Comparison of ENCODE assay signal across 13 mouse cellular contexts in genomic region chr5:67487965-67488409, GRCm38 (mm10). TPM values are rescaled to one million over a fixed set of nuclear protein-coding genes. Genes with fewer than 3 reads are reported as not detected.
DNase-seq lines count a peak whose midpoint lies in the region; ATAC-seq and TF ChIP-seq lines count a peak whose summit lies in the region.
"Had no signal": no experiment of that assay in that cellular context is flagged by ENCODE, and none has a peak within 500 bp of the region (broad histone marks: within the 10 kb centered on the region; RNA-seq: fewer than 3 reads in every experiment).

No protein-coding gene starts in this region.

- WGBS in kidney, postnatal 0 days, result 21% methylated on average over 11 of the region's 11 CpGs
- 32% methylated on average over 11 of the region's 11 CpGs for WGBS in forebrain, embryonic 13.5 days
- 54% methylated on average over 11 of the region's 11 CpGs for WGBS in hindbrain, embryonic 12.5 days
- WGBS in midbrain, embryonic 16.5 days, result 53% methylated on average over 11 of the region's 11 CpGs

- H3K9me3 ChIP-seq in kidney, postnatal 0 days (replicated peaks; ENCODE audit: low read length), result no peaks in the 10 kb centered on the region
- no peaks in the 10 kb centered on the region for H3K9me3 ChIP-seq in forebrain, embryonic 13.5 days (replicated peaks)
- H3K9me3 ChIP-seq in hindbrain, embryonic 12.5 days (replicated peaks), result no peaks in the 10 kb centered on the region
- no peaks in the 10 kb centered on the region for H3K9me3 ChIP-seq in midbrain, embryonic 16.5 days (replicated peaks; ENCODE audit: control insufficient read depth, low read length, poor library complexity, severe bottlenecking)
- H3K9me3 ChIP-seq: embryonic facial prominence, embryonic 12.5 days; limb, embryonic 15.5 days had no signal

- TF ChIP-seq CTCF in kidney, postnatal 0 days (IDR thresholded peaks at IDR 0.05; ENCODE audit: low read depth), result no peak
- no peak for TF ChIP-seq CTCF in gastrocnemius, adult 2 months (IDR thresholded peaks at IDR 0.05)

- 0 out of 2 replicates have a peak, but pooled peaks have one; percentile 13 for ATAC-seq in kidney, postnatal 0 days (replicated peaks; ENCODE audit: low FRiP score, low read depth)
- ATAC-seq in forebrain, embryonic 13.5 days, result peak; percentile 64; the same call in 1 of the 2 replicates
- ATAC-seq in hindbrain, embryonic 12.5 days (ENCODE audit: low FRiP score), result peak; percentile 58; the same call in 1 of the 2 replicates
- peak; percentile 57; the same call in 1 of the 2 replicates for ATAC-seq in midbrain, embryonic 16.5 days

- DNase-seq in kidney, postnatal 0 days (ENCODE audit: low spot score), result no peak
- no peak for DNase-seq in kidney, adult 8-10 months
- DNase-seq in c-Kit-positive CD71-positive TER-119-positive erythroid progenitor cells, embryonic 14.5 days (ENCODE audit: low spot score), result no peak
- no peak for DNase-seq in gastrocnemius, adult 2 months
- DNase-seq: adrenal gland, postnatal 25 days; cerebellum, adult 18-20 months; thymus, postnatal 25 days had no signal

- no peak overlapping the region for H3K4me3 ChIP-seq in kidney, postnatal 0 days (replicated peaks; ENCODE audit: low read depth, low read length)
- H3K4me3 ChIP-seq in forebrain, embryonic 13.5 days, result no peak overlapping the region
- no peak overlapping the region for H3K4me3 ChIP-seq in hindbrain, embryonic 12.5 days
- H3K4me3 ChIP-seq in midbrain, embryonic 16.5 days (ENCODE audit: low read depth, low read length), result no peak overlapping the region
- no peak overlapping the region for H3K4me3 ChIP-seq in gastrocnemius, adult 2 months
- H3K4me3 ChIP-seq: embryonic facial prominence, embryonic 12.5 days; limb, embryonic 15.5 days had no signal

- no peak overlapping the region for H3K4me2 ChIP-seq in kidney, postnatal 0 days (ENCODE audit: low read length)
- H3K4me2 ChIP-seq in forebrain, embryonic 13.5 days, result no peak overlapping the region
- H3K4me2 ChIP-seq in hindbrain, embryonic 12.5 days (replicated peaks), result no peak overlapping the region
- H3K4me2 ChIP-seq in midbrain, embryonic 16.5 days (ENCODE audit: low read length), result no peak overlapping the region
- H3K4me2 ChIP-seq: embryonic facial prominence, embryonic 12.5 days; heart, embryonic 11.5 days; limb, embryonic 15.5 days had no signal

- H3K4me1 ChIP-seq in kidney, postnatal 0 days (replicated peaks; ENCODE audit: insufficient read depth, low read length), result no peaks in the 10 kb centered on the region
- peaks cover 6% of the 10 kb centered on the region for H3K4me1 ChIP-seq in forebrain, embryonic 13.5 days
- 0 out of 2 replicates have a peak, but pooled peaks cover 6% of the 10 kb centered on the region for H3K4me1 ChIP-seq in hindbrain, embryonic 12.5 days
- H3K4me1 ChIP-seq in midbrain, embryonic 16.5 days (ENCODE audit: control insufficient read depth, insufficient read depth, low read length), result no peaks in the 10 kb centered on the region
- H3K4me1 ChIP-seq: limb, embryonic 15.5 days had no signal

- no peaks in the 10 kb centered on the region for H3K36me3 ChIP-seq in kidney, postnatal 0 days (ENCODE audit: insufficient read depth, low read length)
- H3K36me3 ChIP-seq in forebrain, embryonic 13.5 days (ENCODE audit: poor library complexity, severe bottlenecking), result no peaks in the 10 kb centered on the region
- H3K36me3 ChIP-seq in hindbrain, embryonic 12.5 days, result no peaks in the 10 kb centered on the region
- H3K36me3 ChIP-seq in midbrain, embryonic 16.5 days (ENCODE audit: control insufficient read depth, insufficient read depth, low read length), result no peaks in the 10 kb centered on the region
- H3K36me3 ChIP-seq: embryonic facial prominence, embryonic 12.5 days; limb, embryonic 15.5 days had no signal

- intact Hi-C loops in gastrocnemius, adult 2 months (cut with DNase I), result no loop called here

- no peak overlapping the region for H3K9ac ChIP-seq in kidney, postnatal 0 days (ENCODE audit: low read depth, low read length)
- no peak overlapping the region for H3K9ac ChIP-seq in forebrain, embryonic 13.5 days
- no peak overlapping the region for H3K9ac ChIP-seq in hindbrain, embryonic 12.5 days
- no peak overlapping the region for H3K9ac ChIP-seq in midbrain, embryonic 16.5 days (ENCODE audit: low read depth, low read length)
- H3K9ac ChIP-seq: embryonic facial prominence, embryonic 12.5 days; limb, embryonic 15.5 days had no signal

- H3K27me3 ChIP-seq in kidney, postnatal 0 days (ENCODE audit: insufficient read depth, low read length), result no peaks in the 10 kb centered on the region
- no peaks in the 10 kb centered on the region for H3K27me3 ChIP-seq in forebrain, embryonic 13.5 days
- no peaks in the 10 kb centered on the region for H3K27me3 ChIP-seq in hindbrain, embryonic 12.5 days
- no peaks in the 10 kb centered on the region for H3K27me3 ChIP-seq in midbrain, embryonic 16.5 days (ENCODE audit: control insufficient read depth, insufficient read depth, low read depth, low read length)
- H3K27me3 ChIP-seq: embryonic facial prominence, embryonic 12.5 days; limb, embryonic 15.5 days had no signal

- H3K27ac ChIP-seq in kidney, postnatal 0 days, result no peak overlapping the region
- peak overlapping the region; percentile 31; the same call in 1 of the 2 replicates for H3K27ac ChIP-seq in forebrain, embryonic 13.5 days
- H3K27ac ChIP-seq in hindbrain, embryonic 12.5 days, result no peak overlapping the region
- no peak overlapping the region for H3K27ac ChIP-seq in midbrain, embryonic 16.5 days (ENCODE audit: low read length)
- no peak overlapping the region for H3K27ac ChIP-seq in gastrocnemius, adult 2 months
- H3K27ac ChIP-seq: embryonic facial prominence, embryonic 12.5 days; limb, embryonic 15.5 days had no signal

RNA-seq across cellular contexts. Expression of gene Bend4, which starts 59.9 kb away (rescaled TPM):
- 2.2 and 2.7 TPM in 2 replicates for polyA plus RNA-seq in kidney, postnatal 0 days (2015; fragmentation: Nextera tagmentation; extraction: Ambion mirVana)
- 6.7 and 7.7 TPM in 2 replicates for polyA plus RNA-seq in forebrain, embryonic 13.5 days (2015; fragmentation: Nextera tagmentation; extraction: Ambion mirVana)
- polyA plus RNA-seq in hindbrain, embryonic 12.5 days (2016; fragmentation: Nextera tagmentation; extraction: Ambion mirVana), result 9.6 and 10.3 TPM in 2 replicates
- polyA plus RNA-seq in midbrain, embryonic 16.5 days (2015; fragmentation: Nextera tagmentation; extraction: Ambion mirVana), result 12.6 and 13.8 TPM in 2 replicates
- under 1 TPM; 0.26 to 0.39 TPM for total RNA-seq in gastrocnemius, adult 2 months (2021)

Comparison
In these comparisons a context has a peak if more than half of its experiments do, and no peak if none do; other contexts are left out.
1. ATAC-seq: peak in every context shown above with its lines; median percentile 64 in forebrain, embryonic 13.5 days; 58 in hindbrain, embryonic 12.5 days; 57 in midbrain, embryonic 16.5 days; 13 in kidney, postnatal 0 days.